8 mouse cellular contexts compared by ENCODE assay signal in genomic region chr11:32349284-32349953, GRCm38 (mm10). TPM values are rescaled to one million over a fixed set of nuclear protein-coding genes. Genes with fewer than 3 reads are reported as not detected.
DNase-seq lines count a peak whose midpoint lies in the region; ATAC-seq and TF ChIP-seq lines count a peak whose summit lies in the region.

No protein-coding gene starts in this region.

- peaks cover 4% of the 10 kb centered on the region; the same call in 1 of the 2 replicates for H3K36me3 ChIP-seq in heart, embryonic 15.5 days
- H3K36me3 ChIP-seq in liver, embryonic 15.5 days (replicated peaks): no peaks in the 10 kb centered on the region
- H3K36me3 ChIP-seq in neural tube, embryonic 13.5 days: peaks cover 17% of the 10 kb centered on the region

- H3K27me3 ChIP-seq in heart, embryonic 15.5 days: 0 out of 2 replicates have a peak, but pooled peaks cover 9% of the 10 kb centered on the region
- peaks cover 54% of the 10 kb centered on the region for H3K27me3 ChIP-seq in liver, embryonic 15.5 days
- H3K27me3 ChIP-seq in neural tube, embryonic 13.5 days: no peaks in the 10 kb centered on the region

- no peak for ATAC-seq in heart, embryonic 15.5 days (replicated peaks; ENCODE audit: insufficient number of reproducible peaks, insufficient read depth, low FRiP score, low read depth)
- no peak for ATAC-seq in liver, embryonic 15.5 days (ENCODE audit: insufficient read depth)
- no peak for ATAC-seq in neural tube, embryonic 13.5 days (ENCODE audit: low read depth)
- no peak for ATAC-seq in frontal cortex, adult (ENCODE audit: low TSS enrichment)

- no peak for TF ChIP-seq CTCF in lung, adult 2 months (IDR thresholded peaks at IDR 0.05; ENCODE audit: insufficient read depth, low read length)

- peaks cover 5% of the 10 kb centered on the region; the same call in 1 of the 2 replicates for H3K4me1 ChIP-seq in lung, adult 2 months (ENCODE audit: control insufficient read depth, insufficient read depth, low read length)
- peaks cover 47% of the 10 kb centered on the region for H3K4me1 ChIP-seq in heart, embryonic 15.5 days (replicated peaks)
- H3K4me1 ChIP-seq in liver, embryonic 15.5 days (replicated peaks): peaks cover 28% of the 10 kb centered on the region
- H3K4me1 ChIP-seq in neural tube, embryonic 13.5 days (replicated peaks): peaks cover 49% of the 10 kb centered on the region

- no peak for TF ChIP-seq POLR2A in lung, adult 2 months (IDR thresholded peaks at IDR 0.05; ENCODE audit: borderline replicate concordance, extremely low read depth, low read depth, low read length)

- peak overlapping the region; percentile 68 for H3K27ac ChIP-seq in heart, embryonic 15.5 days
- no peak overlapping the region for H3K27ac ChIP-seq in liver, embryonic 15.5 days (replicated peaks)
- H3K27ac ChIP-seq in neural tube, embryonic 13.5 days (replicated peaks): peak overlapping the region; percentile 59

- peak; percentile 55 to 62 for DNase-seq in lung, adult 18-20 months
- no peak for DNase-seq in lung, adult 2 months
- DNase-seq in left cerebral cortex, postnatal 14 days (ENCODE audit: low spot score in 2 of 2): no peak
- no peak for DNase-seq in right cerebral cortex, postnatal 10 days (ENCODE audit: low spot score in 2 of 2)

- no peak overlapping the region for H3K9ac ChIP-seq in heart, embryonic 15.5 days
- no peak overlapping the region for H3K9ac ChIP-seq in liver, embryonic 15.5 days
- H3K9ac ChIP-seq in neural tube, embryonic 13.5 days: peak overlapping the region; percentile 93

- peak overlapping the region; percentile 92 for H3K4me2 ChIP-seq in heart, embryonic 15.5 days
- H3K4me2 ChIP-seq in liver, embryonic 15.5 days: peak overlapping the region; percentile 1; the same call in 1 of the 2 replicates
- H3K4me2 ChIP-seq in neural tube, embryonic 13.5 days: peak overlapping the region; percentile 71

- H3K9me3 ChIP-seq in heart, embryonic 15.5 days (replicated peaks): no peaks in the 10 kb centered on the region
- no peaks in the 10 kb centered on the region for H3K9me3 ChIP-seq in liver, embryonic 15.5 days (replicated peaks)
- H3K9me3 ChIP-seq in neural tube, embryonic 13.5 days: no peaks in the 10 kb centered on the region

- intact Hi-C loops in left cerebral cortex, postnatal 14 days (cut with DNase I): loop anchor here (5.0 kb wide), 2 partner anchors 58 to 103 kb away; no protein-coding TSS in a partner anchor

- H3K4me3 ChIP-seq in lung, adult 2 months (replicated peaks; ENCODE audit: extremely low read depth, low read depth, low read length): no peak overlapping the region
- H3K4me3 ChIP-seq in heart, embryonic 15.5 days: peak overlapping the region; percentile 84
- H3K4me3 ChIP-seq in liver, embryonic 15.5 days (replicated peaks): no peak overlapping the region
- peak overlapping the region; percentile 63 for H3K4me3 ChIP-seq in neural tube, embryonic 13.5 days

- WGBS in lung, adult 2 months: 50% methylated on average over 13 of the region's 13 CpGs
- WGBS in heart, embryonic 15.5 days: 65% methylated on average over 13 of the region's 13 CpGs
- 42% methylated on average over 13 of the region's 13 CpGs for WGBS in liver, embryonic 15.5 days (ENCODE audit: insufficient replicate concordance)
- WGBS in neural tube, embryonic 13.5 days: 71% methylated on average over 13 of the region's 13 CpGs

RNA-seq across cellular contexts. Expression of gene Sh3pxd2b, which starts 1.8 kb away (rescaled TPM):
- 8.1 and 10.7 TPM in 2 replicates for polyA plus RNA-seq in lung, adult 2 months (2012; rRNA removed)
- 9.3 and 15.5 TPM in 2 replicates for polyA plus RNA-seq in heart, embryonic 15.5 days (2015; fragmentation: Nextera tagmentation; extraction: Ambion mirVana)
- polyA plus RNA-seq in liver, embryonic 15.5 days (2015; fragmentation: Nextera tagmentation; extraction: Ambion mirVana): 1.0 and 1.1 TPM in 2 replicates
- polyA plus RNA-seq in neural tube, embryonic 13.5 days (2015; fragmentation: Nextera tagmentation; extraction: Ambion mirVana): 20.0 and 20.2 TPM in 2 replicates
- total RNA-seq in left cerebral cortex, postnatal 14 days (2021): 10 to 100 TPM; 20.7 to 23.2 TPM

RNA-seq across cellular contexts. Expression of gene Hbq1a, which starts 49.5 kb away (rescaled TPM):
- 1.1 and 1.3 TPM in 2 replicates for polyA plus RNA-seq in lung, adult 2 months (2012; rRNA removed)
- polyA plus RNA-seq in heart, embryonic 15.5 days (2015; fragmentation: Nextera tagmentation; extraction: Ambion mirVana): 3.2 TPM in 2 replicates
- polyA plus RNA-seq in liver, embryonic 15.5 days (2015; fragmentation: Nextera tagmentation; extraction: Ambion mirVana): 7.3 and 8.0 TPM in 2 replicates
- polyA plus RNA-seq in neural tube, embryonic 13.5 days (2015; fragmentation: Nextera tagmentation; extraction: Ambion mirVana): 1.4 and 1.8 TPM in 2 replicates
- 1 to 10 TPM in 1 of 2 experiments, not detected in 1; 1.1 TPM for total RNA-seq in left cerebral cortex, postnatal 14 days (2021)

RNA-seq across cellular contexts. Expression of gene Hba-a2, which starts 53.1 kb away (rescaled TPM):
- 11,114 and 27,871 TPM in 2 replicates for polyA plus RNA-seq in lung, adult 2 months (2012; rRNA removed)
- polyA plus RNA-seq in heart, embryonic 15.5 days (2015; fragmentation: Nextera tagmentation; extraction: Ambion mirVana): 64,616 and 65,648 TPM in 2 replicates
- polyA plus RNA-seq in liver, embryonic 15.5 days (2015; fragmentation: Nextera tagmentation; extraction: Ambion mirVana): 175,652 and 176,876 TPM in 2 replicates
- polyA plus RNA-seq in neural tube, embryonic 13.5 days (2015; fragmentation: Nextera tagmentation; extraction: Ambion mirVana): 5,548 and 5,687 TPM in 2 replicates
- total RNA-seq in left cerebral cortex, postnatal 14 days (2021): 100 to 1,000 TPM; 768 to 806 TPM

Comparison
In these comparisons a context has a peak if more than half of its experiments do, and no peak if none do; other contexts are left out.
1. DNase-seq: peak in lung, adult 18-20 months (2 of 2); none in lung, adult 2 months (single experiment), left cerebral cortex, postnatal 14 days (0 of 2) and right cerebral cortex, postnatal 10 days (0 of 2).
2. H3K4me3 ChIP-seq: peak in heart, embryonic 15.5 days (single experiment) and neural tube, embryonic 13.5 days (single experiment); none in lung, adult 2 months (single experiment) and liver, embryonic 15.5 days (single experiment).
3. H3K4me2 ChIP-seq: peak in every context shown above with its lines; median percentile 92 in heart, embryonic 15.5 days; 71 in neural tube, embryonic 13.5 days; 1 in liver, embryonic 15.5 days.